Mouse (Mus musculus) embryonic facial prominence, embryonic 14.5 days (tissue): ENCODE data around the gene Smpd3. TPM values are rescaled to one million over a fixed set of nuclear protein-coding genes. Genes with fewer than 3 reads are reported as not detected.

Experiments used
- ATAC-seq: fragments of 200-750 bp; cut with Nextera tagmentation; 2 replicates; pipeline ENCODE4 v1.8.0; 2017; ENCODE audit warnings: low read depth, moderate number of reproducible peaks, moderate TSS enrichment
- DNase-seq: peaks from one replicate; pipeline ENCODE4 v3.0.0-alpha.2; 2015; ENCODE audit warnings: low spot score
- H3K27ac ChIP-seq: fragments of 300-500 bp; sonication (generic); replicated peaks from 2 replicates; pipeline ENCODE4 v1.5.1; 2014; ENCODE audit warnings: low read depth, mild to moderate bottlenecking, low read length, moderate library complexity
- H3K27me3 ChIP-seq: fragments of 300-500 bp; sonication (generic); replicated peaks from 2 replicates; pipeline ENCODE4 v1.6.1; 2014; ENCODE audit warnings: low read length; ENCODE audit not compliant: control insufficient read depth, insufficient read depth
- H3K36me3 ChIP-seq: fragments of 300-500 bp; sonication (generic); 2 replicates; pipeline ENCODE4 v1.6.1; 2014; ENCODE audit warnings: low read length, mixed read lengths; ENCODE audit not compliant: control insufficient read depth, insufficient read depth
- H3K4me1 ChIP-seq: fragments of 300-500 bp; sonication (generic); 2 replicates; pipeline ENCODE4 v1.6.1; 2014; ENCODE audit warnings: antibody characterized with exemption, low read length; ENCODE audit not compliant: control insufficient read depth, insufficient read depth
- H3K4me2 ChIP-seq: fragments of 300-500 bp; sonication (generic); 2 replicates; pipeline ENCODE4 v1.6.1; 2014; ENCODE audit warnings: low read depth, mild to moderate bottlenecking, low read length, moderate library complexity, mixed read lengths
- H3K4me3 ChIP-seq: fragments of 300-500 bp; sonication (generic); 2 replicates; pipeline ENCODE4 v1.5.1; 2014; ENCODE audit warnings: low read depth, mild to moderate bottlenecking, low read length
- H3K9ac ChIP-seq: fragments of 300-500 bp; sonication (generic); 2 replicates; pipeline ENCODE4 v1.6.1; 2014; ENCODE audit warnings: low read depth, mild to moderate bottlenecking, low read length, moderate library complexity, mixed read lengths
- H3K9me3 ChIP-seq: fragments of 300-500 bp; sonication (generic); 2 replicates; pipeline ENCODE4 v1.6.1; 2016; ENCODE audit warnings: low read length; ENCODE audit not compliant: control insufficient read depth
- WGBS: fragments of 180-500 bp; shearing (Covaris S2); extraction: QIAGEN DNeasy Blood & Tissue Kit; methylation state at CpG from one replicate; pipeline ENCODE4 v1.1.7; 2014; 5-methylcytosine and 5-hydroxymethylcytosine counted together
- polyA plus RNA-seq: library from polyadenylated mRNA; unstranded; fragments of >200 nt; fragmentation: Nextera tagmentation; extraction: Ambion mirVana; gene quantifications from 2 replicates; pipeline ENCODE4 v1.2.1, GENCODE M21; 2014

The Smpd3 gene
- 30.6 and 36.3 TPM in 2 replicates for polyA plus RNA-seq

- H3K4me2 ChIP-seq: peak within 1 kb of the TSS; percentile 66
- peak within 1 kb of the TSS; percentile 56 for H3K9ac ChIP-seq
- H3K4me3 ChIP-seq: peak within 1 kb of the TSS; percentile 46
- ATAC-seq (peak; percentile 100), DNase-seq (peak; percentile 100)
- WGBS: 0% methylated on average over 40 of the region's 45 CpGs
- H3K4me1 ChIP-seq: peaks cover 4% of the 10 kb centered on the region; the same call in 1 of the 2 replicates
- H3K9me3 ChIP-seq: no peaks in the 10 kb centered on the region
- peaks cover 33% of the 10 kb centered on the region for H3K27me3 ChIP-seq
- no peak within 1 kb of the TSS for H3K27ac ChIP-seq
- H3K36me3 ChIP-seq: no peaks in the 10 kb centered on the region
Observed at GRCm38 (mm10) chr8:106337852-106338521, at the start of gene Smpd3. TSS of gene Smpd3 (minus strand) at chr8:106337988.

GRCm38 (mm10) chr8:106381026-106381425 is 43.2 kb upstream of the Smpd3 start:
- H3K27me3 ChIP-seq: no peaks in the 10 kb centered on the region
- ATAC-seq (no peak), DNase-seq (no peak)
- no peak overlapping the region for H3K27ac ChIP-seq
- 87% methylated on average over 6 of the region's 6 CpGs for WGBS
- H3K4me1 ChIP-seq: 0 out of 2 replicates have a peak, but pooled peaks cover 10% of the 10 kb centered on the region
- no peak overlapping the region for H3K9ac ChIP-seq
- H3K4me2 ChIP-seq: no peak overlapping the region
- H3K9me3 ChIP-seq: no peaks in the 10 kb centered on the region
- no peaks in the 10 kb centered on the region for H3K36me3 ChIP-seq
- H3K4me3 ChIP-seq: no peak overlapping the region

DNA sequence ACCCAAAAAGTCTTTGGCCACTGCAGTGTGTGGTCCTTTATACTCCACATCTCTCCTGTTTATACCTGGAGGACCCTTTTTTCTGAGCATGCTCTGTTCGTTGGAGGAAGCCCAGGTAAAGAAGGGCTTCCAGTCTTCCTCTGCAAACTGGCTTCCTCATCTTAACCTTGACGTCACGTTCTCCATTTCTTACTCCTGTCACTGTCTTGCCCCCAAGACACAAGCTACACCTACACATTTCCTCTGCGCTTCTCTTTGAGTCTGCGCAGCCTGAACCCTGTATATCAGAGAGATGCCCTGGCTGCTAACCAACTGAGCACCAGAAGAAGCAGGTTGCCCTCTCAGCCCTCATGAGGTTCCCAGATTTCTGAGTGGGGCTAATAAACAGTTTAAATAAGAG is 41.6 kb upstream of the Smpd3 start:
- no peak overlapping the region for H3K27ac ChIP-seq
- no peak overlapping the region for H3K4me3 ChIP-seq
- no peaks in the 10 kb centered on the region for H3K36me3 ChIP-seq
- WGBS: 85% methylated on average over 5 of the region's 5 CpGs
- no peak overlapping the region for H3K9ac ChIP-seq
- DNase-seq (no peak), ATAC-seq (no peak)
- H3K4me1 ChIP-seq: 0 out of 2 replicates have a peak, but pooled peaks cover 10% of the 10 kb centered on the region
- H3K9me3 ChIP-seq: no peaks in the 10 kb centered on the region
- no peak overlapping the region for H3K4me2 ChIP-seq
- H3K27me3 ChIP-seq: no peaks in the 10 kb centered on the region

DNA sequence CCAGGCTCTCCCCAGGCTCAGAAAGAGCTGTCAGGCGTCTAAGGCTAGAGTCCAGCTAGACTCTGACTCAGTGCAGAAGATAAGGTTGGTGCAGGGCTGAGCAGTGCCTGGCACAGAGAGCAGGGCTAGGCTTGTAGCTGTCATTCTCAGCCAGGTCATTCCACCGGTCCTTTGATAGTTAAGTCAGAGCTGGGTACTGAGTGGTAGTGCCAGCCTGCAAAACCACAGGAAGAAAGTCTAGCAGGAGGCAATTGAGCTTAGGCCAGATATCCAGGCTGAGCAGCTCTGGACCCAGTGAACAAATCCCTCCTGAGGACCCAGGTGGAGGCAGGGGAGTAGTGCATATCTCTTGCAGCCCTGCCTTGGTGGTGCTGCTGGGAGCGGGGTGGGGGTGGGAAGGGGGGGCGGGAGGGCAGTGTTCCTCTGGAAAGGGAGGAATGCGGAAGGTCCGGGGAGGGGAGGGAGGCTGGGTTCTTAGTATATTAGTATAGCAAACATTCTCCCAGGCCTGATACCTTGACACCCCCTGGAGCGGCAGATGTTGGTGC is 40.8 kb upstream of the Smpd3 start:
- 0 out of 2 replicates have a peak, but pooled peaks cover 10% of the 10 kb centered on the region for H3K4me1 ChIP-seq
- no peak overlapping the region for H3K4me2 ChIP-seq
- H3K4me3 ChIP-seq: no peak overlapping the region
- WGBS: 44% methylated on average over 7 of the region's 7 CpGs
- no peak overlapping the region for H3K27ac ChIP-seq
- no peaks in the 10 kb centered on the region for H3K27me3 ChIP-seq
- no peak for DNase-seq
- no peaks in the 10 kb centered on the region for H3K9me3 ChIP-seq
- no peak for ATAC-seq
- H3K36me3 ChIP-seq: no peaks in the 10 kb centered on the region
- no peak overlapping the region for H3K9ac ChIP-seq

DNA sequence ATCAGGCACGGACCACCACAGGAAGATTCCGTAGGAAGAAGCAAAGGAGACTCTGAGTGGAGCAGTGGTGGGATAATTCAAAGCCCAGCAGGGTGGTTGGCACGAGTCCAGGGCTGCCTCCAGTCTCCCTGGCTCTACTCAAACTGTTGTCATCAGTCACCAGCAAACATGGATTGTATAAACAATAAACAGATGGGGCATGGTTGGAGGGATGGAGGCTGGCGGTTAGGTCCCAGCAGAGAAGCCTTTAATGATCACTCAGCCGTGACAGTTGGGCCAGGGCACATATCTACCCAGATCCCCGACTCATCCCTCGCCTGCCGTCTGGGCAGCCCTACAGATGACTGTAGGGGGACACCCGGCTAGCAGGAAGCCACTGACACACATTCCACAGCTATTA is 39.1 kb upstream of the Smpd3 start:
- no peak overlapping the region for H3K9ac ChIP-seq
- H3K4me2 ChIP-seq: no peak overlapping the region
- H3K27me3 ChIP-seq: no peaks in the 10 kb centered on the region
- 0 out of 2 replicates have a peak, but pooled peaks cover 10% of the 10 kb centered on the region for H3K4me1 ChIP-seq
- DNase-seq (peak; percentile 59), ATAC-seq (peak; percentile 12; the same call in 1 of the 2 replicates)
- WGBS: 11% methylated on average over 9 of the region's 9 CpGs
- no peaks in the 10 kb centered on the region for H3K9me3 ChIP-seq
- H3K4me3 ChIP-seq: no peak overlapping the region
- no peaks in the 10 kb centered on the region for H3K36me3 ChIP-seq
- no peak overlapping the region for H3K27ac ChIP-seq

DNA sequence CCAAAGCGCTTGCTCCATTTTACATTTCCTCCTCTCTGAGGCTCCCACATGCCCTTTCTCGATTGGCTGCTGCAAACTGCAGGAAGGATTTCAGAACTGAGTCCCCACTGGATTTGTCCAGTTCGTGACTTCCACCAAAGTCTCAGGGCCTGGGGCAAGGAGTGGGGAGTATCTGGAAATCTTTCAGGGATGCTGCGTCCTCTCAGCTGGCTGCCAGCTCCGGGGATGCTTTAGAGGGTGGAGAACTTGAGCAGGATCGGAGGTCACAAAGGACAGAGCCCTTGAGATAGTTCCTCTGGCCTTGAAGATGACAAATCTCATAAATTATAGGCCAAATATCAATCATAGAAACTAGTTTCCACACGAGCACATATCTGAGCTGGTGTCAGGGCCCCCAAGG is 38.2 kb upstream of the Smpd3 start:
- no peaks in the 10 kb centered on the region for H3K36me3 ChIP-seq
- H3K4me3 ChIP-seq: no peak overlapping the region
- H3K4me2 ChIP-seq: no peak overlapping the region
- H3K9ac ChIP-seq: no peak overlapping the region
- DNase-seq (no peak), ATAC-seq (no peak)
- no peak overlapping the region for H3K27ac ChIP-seq
- H3K4me1 ChIP-seq: 0 out of 2 replicates have a peak, but pooled peaks cover 10% of the 10 kb centered on the region
- H3K9me3 ChIP-seq: no peaks in the 10 kb centered on the region
- 58% methylated on average over 7 of the region's 7 CpGs for WGBS
- no peaks in the 10 kb centered on the region for H3K27me3 ChIP-seq

DNA sequence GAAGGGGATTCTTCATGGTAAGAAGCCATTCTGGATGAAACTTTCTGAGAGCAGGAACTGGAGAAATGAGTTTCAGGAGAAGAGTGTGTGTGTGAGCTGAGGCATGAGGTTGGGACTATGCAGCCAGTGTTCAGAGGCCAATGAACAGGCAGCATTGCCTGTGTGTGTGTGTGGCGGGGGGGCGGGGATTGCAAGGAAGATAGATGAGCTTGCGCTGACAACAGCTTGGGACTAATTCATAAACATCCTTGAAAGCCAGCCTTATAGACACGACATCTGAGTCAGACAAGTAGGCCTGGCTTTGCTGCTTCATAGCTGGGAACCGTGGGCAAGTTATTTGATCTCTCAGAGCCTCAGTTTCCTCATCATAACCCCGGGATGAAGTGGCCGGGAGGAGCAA is 31.3 kb upstream of the Smpd3 start:
- 81% methylated on average over 7 of the region's 7 CpGs for WGBS
- no peaks in the 10 kb centered on the region for H3K27me3 ChIP-seq
- no peaks in the 10 kb centered on the region for H3K36me3 ChIP-seq
- H3K9me3 ChIP-seq: no peaks in the 10 kb centered on the region
- ATAC-seq (no peak), DNase-seq (no peak)
- H3K4me3 ChIP-seq: no peak overlapping the region
- no peak overlapping the region for H3K9ac ChIP-seq
- no peaks in the 10 kb centered on the region for H3K4me1 ChIP-seq
- H3K4me2 ChIP-seq: no peak overlapping the region
- no peak overlapping the region for H3K27ac ChIP-seq

DNA sequence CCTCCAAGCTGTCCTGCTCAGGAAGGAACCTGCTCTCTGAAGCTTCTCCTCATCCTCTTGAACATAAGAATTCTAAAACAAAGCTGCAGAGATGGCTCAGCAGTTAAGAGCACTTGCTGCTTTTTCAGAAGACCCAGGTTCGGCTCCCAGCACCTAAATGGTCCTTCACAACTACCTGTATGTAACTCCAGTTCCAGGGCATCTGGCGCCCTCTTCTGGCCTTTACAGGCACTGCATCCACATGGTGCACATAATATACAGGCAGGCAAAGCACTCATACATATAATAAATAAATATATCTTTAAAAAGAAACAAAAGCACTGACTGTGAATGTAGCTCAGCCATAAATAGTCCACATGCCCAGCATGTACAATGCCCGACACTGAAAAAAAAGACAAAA is 30.7 kb upstream of the Smpd3 start:
- H3K9ac ChIP-seq: no peak overlapping the region
- no peak overlapping the region for H3K4me2 ChIP-seq
- DNase-seq: no peak
- no peaks in the 10 kb centered on the region for H3K4me1 ChIP-seq
- 62% methylated on average over 3 of the region's 3 CpGs for WGBS
- no peaks in the 10 kb centered on the region for H3K9me3 ChIP-seq
- no peak overlapping the region for H3K4me3 ChIP-seq
- no peaks in the 10 kb centered on the region for H3K27me3 ChIP-seq
- H3K36me3 ChIP-seq: no peaks in the 10 kb centered on the region
- no peak for ATAC-seq
- no peak overlapping the region for H3K27ac ChIP-seq

GRCm38 (mm10) chr8:106364837-106365236 is 27.0 kb upstream of the Smpd3 start:
- no peak overlapping the region for H3K4me2 ChIP-seq
- H3K9ac ChIP-seq: no peak overlapping the region
- DNase-seq (no peak), ATAC-seq (no peak)
- WGBS: 74% methylated on average over 5 of the region's 5 CpGs
- no peaks in the 10 kb centered on the region for H3K27me3 ChIP-seq
- H3K27ac ChIP-seq: no peak overlapping the region
- H3K4me3 ChIP-seq: no peak overlapping the region
- H3K36me3 ChIP-seq: no peaks in the 10 kb centered on the region
- no peaks in the 10 kb centered on the region for H3K9me3 ChIP-seq
- H3K4me1 ChIP-seq: no peaks in the 10 kb centered on the region
